Mouse (Mus musculus) spleen, postnatal 36 days (tissue): Measurements from ENCODE around the gene Nsun7.

Experiments used
- DNase-seq, 2 experiments: peaks; one replicate each; pipeline ENCODE4 v3.0.0; 2022; ENCODE audit warnings: low spot score in 2 of 2, mixed read lengths in 1 of 2

Nsun7 gene

GRCm38 (mm10) chr5:66337025-66337968 lies 77.6 kb downstream of the Nsun7 start:
- DNase-seq = peak in 1 of 2 experiments; percentile 10

DNA sequence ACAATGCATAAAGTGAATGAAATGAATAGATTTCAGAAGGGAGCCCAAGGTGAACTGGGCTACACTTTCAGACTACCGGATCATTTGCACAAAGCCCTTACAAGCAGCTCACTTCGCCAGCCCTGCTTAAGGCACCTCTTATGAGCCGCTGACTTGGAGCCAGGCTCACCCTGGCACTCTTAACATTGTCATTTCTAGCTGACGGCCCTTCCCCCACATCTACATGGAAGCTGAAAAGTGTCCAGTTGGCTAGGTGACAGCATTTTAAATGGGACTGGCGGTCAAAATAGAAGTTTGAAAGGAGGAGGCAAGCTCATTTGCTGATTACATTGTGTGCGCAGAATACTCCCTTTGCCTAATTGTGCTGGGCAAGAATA lies 78.3 kb downstream of the Nsun7 start:
- no peak for DNase-seq

- DNase-seq = no peak
These were observed 78.9 kb downstream of the Nsun7 start for GRCm38 (mm10) chr5:66338583-66338982.

- no peak for DNase-seq
These were observed 80.8 kb downstream of the Nsun7 start for GRCm38 (mm10) chr5:66340356-66341102.

DNA sequence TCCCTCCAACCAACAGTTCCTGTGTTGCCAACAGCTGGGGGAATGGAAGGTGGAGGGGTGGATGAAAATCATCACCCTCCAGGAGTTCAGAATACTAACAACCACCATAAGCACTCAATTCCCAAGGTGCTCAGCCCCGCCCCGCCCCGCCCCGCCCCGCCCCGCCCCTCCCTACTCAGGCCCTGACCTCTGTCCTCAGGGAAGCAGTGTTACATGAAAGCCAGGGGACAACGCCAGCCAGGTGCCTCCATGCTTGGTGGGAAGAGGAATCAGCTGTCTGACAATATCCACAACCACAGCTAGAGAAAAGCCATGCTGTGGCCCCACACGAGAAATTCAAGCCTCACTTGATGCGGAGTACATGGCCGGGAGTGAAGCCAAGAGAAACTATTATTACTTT lies 82.2 kb downstream of the Nsun7 start:
- no peak for DNase-seq

GRCm38 (mm10) chr5:66342285-66342684 lies 82.6 kb downstream of the Nsun7 start:
- no peak for DNase-seq

DNA sequence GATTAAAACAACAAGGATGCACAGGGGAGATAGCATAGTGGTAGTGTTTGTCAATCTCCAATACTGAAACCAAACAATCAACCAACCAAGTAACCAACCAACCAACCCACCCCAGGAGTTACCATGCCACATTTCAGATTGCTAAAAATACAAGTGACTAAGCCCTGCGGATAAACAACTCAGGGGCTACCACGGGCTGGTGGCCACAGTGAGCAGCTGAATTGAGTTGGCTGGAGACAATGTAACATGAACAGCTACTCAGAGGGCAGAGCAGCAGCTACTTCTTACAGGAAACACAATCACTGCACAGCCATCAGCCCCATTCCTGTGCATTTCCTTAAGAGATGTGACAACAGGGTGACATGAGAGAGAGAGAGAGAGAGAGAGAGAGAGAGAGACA lies 84.5 kb downstream of the Nsun7 start:
- DNase-seq = no peak

- no peak for DNase-seq
These were observed 85.4 kb downstream of the Nsun7 start for GRCm38 (mm10) chr5:66345140-66345539.

DNA sequence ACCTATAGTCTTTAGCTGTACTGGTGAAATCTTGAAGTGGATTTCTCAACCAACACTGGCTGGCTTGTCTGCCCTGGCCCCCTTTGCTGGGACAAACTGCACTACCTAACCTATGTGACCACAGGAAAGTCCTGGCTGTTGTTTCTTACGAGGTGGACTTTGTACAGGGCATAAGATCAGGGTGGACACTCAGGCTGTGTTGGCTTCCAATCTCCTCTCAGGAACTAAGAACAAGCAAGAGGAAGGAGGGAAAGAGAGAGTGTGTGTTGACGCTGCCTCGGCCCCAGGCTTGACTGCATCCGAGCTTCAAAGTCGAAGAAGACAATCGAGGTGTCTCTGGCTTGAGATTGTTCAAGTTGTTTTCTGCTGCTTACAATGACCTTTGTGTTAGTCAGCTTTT lies 87.1 kb downstream of the Nsun7 start:
- DNase-seq = no peak
